Mouse (Mus musculus) urinary bladder, postnatal 25 days (tissue): ENCODE measurements around the gene Wfdc2.

Source experiments
- DNase-seq: peaks from one replicate; pipeline ENCODE4 v3.0.0; 2022; ENCODE audit warnings: low spot score

Gene Wfdc2

DNA sequence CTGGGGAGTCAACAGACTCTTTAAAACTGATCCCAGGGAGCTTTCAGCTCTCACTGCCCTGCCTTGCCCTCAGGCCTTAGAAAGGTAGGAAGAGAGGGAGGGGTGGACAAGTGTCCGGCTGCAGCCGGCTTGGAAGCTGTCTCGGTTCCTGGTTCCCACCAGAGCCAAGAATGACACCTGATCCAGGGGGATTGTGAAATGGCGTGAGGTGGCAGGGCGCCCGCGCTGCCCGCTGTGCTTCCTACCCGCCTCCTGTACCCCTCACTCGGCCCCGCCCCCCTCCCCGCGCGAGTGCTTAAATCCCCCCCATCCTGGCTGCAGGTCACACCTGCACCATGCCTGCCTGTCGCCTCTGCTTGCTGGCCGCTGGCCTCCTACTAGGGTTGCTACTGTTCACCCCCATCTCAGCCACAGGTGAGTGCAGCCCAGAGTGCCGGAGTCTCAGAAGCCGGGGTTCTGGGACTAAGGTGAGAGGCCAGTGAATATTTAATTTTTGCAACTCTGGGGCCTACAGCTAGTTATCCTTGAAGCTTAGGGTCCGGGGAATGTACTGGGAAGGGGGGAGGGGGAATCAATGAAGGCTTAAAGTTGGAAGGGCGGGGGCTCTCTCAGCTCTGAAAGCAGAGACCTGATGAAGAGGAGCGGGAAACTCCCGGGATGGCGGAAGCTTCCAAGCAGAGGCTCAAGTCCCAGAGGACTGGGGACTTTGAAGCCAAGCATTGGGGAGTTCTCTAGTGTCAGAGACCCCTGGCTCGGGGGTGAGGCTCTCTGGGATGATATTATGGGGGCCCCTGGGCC lies at the start of gene Wfdc2:
Gene Wfdc2, plus strand, starts transcription at position 23 of the 798 bp plus-strand sequence.
- peak; percentile 49 for DNase-seq

GRCm38 (mm10) chr2:164513389-164513788 lies 48.8 kb upstream of the Wfdc2 start:
- peak; percentile 36 for DNase-seq

DNA sequence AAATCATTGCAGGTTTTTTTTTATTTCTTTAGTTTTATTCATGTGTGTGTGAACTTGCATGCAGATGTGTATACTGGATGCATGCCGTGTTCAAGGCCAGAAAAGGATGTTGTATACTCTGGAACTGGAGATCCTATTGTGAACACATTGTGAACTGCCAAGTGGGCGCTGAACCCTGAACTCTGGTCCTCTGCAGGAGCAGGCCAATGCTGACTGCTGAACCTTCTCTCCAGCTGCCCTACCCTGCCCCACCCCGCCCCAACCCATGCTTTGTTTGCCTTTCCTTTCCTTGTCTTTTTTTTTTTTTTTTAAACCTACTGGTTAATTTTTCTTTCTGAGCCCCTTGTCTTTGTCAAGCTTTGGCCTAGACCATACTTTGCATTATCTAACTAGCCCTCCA lies 47.3 kb upstream of the Wfdc2 start:
- DNase-seq, result no peak

GRCm38 (mm10) chr2:164515897-164516296 lies 46.3 kb upstream of the Wfdc2 start:
- no peak for DNase-seq

GRCm38 (mm10) chr2:164516592-164516991 lies 45.6 kb upstream of the Wfdc2 start:
- DNase-seq, result no peak

DNA sequence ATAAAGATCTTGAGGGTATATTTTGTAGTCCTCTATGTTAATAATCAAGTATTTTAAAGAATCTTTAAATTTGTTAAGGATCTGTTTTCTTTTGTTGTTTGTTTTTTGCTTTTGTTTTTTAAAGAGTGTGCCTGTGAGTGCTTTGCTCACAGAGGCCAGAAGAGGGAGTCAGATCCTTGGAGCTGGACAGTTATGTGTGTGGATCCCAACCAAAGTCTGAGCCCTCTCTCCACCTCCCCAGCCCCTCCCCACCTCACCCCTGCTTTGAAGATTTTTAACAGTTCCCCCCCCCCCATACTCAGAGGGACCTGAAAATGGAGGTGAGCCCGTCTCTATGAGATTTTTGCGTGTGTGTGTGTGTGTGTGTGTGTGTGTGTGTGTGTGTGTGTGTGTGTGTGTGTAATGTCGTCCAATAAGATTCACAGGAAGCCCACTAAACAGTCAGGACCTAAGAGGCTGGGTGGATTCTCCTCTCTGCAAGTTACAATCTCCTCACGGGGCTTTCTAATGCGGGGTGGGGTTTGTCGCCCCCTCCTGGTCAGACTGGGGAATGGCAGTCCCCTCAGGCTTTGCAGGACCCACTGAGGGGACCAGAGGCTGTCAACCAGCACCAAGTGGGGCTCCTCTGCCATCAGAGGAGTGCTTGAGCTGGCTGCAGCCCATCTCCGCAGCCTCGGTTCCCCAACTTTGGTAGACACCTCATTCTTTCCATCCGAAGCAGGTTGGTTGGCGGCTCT lies 44.6 kb upstream of the Wfdc2 start:
- DNase-seq, result peak; percentile 66

GRCm38 (mm10) chr2:164518266-164519170 lies 43.7 kb upstream of the Wfdc2 start:
- DNase-seq, result no peak

DNA sequence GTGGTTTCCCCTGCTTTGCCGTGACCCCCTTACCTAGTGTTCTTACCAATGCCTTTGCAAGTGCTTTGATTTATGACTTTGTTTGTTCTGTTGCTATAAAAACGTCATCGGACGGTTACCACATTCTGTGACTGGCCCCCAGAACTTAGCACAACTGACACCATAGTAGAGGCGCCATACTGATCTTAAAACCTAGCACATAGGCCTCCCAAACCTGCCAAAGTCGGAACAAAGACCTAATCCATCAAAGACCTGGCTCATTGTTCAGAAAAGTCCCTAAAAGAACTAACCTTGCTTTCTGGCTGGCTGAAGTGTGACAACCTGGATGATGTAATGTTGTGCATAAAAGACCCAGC lies 43.1 kb upstream of the Wfdc2 start:
- DNase-seq, result no peak

GRCm38 (mm10) chr2:164520782-164521181 lies 41.4 kb upstream of the Wfdc2 start:
- DNase-seq, result no peak

DNA sequence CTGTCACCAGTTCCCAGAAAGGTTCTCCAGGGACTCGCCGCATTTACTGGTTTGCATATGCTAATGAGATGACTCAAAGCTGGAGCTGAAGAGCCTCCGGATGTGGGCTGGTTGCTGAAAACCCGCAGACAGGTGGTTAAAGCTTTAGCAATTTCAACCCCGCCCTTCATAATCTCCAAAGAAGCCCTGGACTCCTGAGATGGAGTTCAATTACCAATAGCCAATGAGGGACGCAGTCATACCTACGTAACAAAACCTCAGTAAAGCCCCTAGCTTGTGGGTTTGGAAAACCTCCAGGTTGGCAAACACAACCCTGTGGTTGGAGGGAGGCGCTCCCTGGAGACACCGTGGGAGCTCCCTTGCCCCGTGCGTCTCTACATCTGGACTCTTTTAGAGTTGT lies 40.4 kb upstream of the Wfdc2 start:
- DNase-seq, result no peak

DNA sequence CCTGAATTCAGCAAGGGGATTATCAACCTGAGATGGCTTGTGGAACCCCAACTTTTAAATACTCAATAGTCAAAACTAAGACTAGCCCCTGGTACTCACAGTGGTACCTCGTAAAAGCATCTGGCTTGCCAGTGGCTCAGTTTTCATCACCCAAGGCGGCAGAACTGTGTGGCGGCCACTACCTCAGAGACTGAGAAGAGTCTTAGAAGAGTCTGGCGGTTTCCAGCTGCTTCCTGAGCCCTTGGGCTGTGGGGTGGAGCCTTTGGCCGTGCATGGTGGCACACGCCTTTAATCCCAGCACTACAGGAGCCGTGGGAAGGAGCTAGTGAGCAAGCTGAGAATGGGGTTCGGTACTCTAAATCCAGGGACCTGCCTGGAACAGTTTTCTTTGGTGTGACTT lies 39.9 kb upstream of the Wfdc2 start:
- DNase-seq, result no peak

DNA sequence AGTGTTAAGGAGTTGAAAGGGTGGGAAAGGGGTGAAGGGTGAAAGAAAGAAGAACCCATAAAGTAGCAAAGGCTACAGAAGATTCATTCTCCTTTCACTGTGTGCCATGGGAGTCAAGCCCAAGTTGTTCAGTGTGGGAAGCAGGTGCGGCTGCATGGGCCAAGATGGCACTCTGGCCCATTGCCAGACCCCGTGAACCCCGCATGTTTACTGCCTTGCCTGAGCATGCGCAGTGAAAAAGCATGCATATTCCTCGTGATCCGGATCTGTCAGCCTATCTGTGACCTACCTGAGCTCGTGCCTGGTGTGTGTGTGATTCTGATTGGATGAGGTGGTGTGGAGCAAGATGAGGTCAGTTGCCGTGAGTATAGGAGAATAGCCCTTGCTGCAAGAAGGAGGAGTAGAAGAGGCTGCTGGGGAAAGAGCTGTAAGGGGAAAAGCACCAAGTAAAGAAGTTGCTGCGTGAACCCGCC lies 38.9 kb upstream of the Wfdc2 start:
- no peak for DNase-seq

- DNase-seq, result no peak
Measured at GRCm38 (mm10) chr2:164528557-164528956, 33.7 kb upstream of the Wfdc2 start.

- peak; percentile 75 for DNase-seq
Measured at GRCm38 (mm10) chr2:164531169-164531568, 31.0 kb upstream of the Wfdc2 start.

GRCm38 (mm10) chr2:164534315-164534714 lies 27.9 kb upstream of the Wfdc2 start:
- no peak for DNase-seq

DNA sequence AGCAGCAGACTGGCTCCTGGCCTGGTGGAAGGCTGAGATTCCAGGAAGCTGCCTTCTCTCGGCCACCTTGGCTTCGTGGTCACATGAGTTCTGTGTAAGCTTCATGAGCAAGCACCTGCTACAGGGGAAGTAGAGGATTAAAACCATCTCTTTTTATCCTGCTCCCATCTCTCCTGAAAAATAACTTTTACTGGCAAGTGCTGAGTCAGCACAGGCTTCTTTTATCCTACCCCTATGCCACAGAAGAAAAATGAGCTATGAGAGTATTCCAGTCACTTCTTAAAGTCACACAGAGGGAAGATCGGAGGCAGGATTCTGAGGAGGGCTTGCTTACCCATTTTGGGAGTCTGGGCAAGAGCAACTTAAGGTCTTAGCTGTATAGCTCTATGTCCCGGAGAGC lies 25.2 kb upstream of the Wfdc2 start:
- no peak for DNase-seq

DNA sequence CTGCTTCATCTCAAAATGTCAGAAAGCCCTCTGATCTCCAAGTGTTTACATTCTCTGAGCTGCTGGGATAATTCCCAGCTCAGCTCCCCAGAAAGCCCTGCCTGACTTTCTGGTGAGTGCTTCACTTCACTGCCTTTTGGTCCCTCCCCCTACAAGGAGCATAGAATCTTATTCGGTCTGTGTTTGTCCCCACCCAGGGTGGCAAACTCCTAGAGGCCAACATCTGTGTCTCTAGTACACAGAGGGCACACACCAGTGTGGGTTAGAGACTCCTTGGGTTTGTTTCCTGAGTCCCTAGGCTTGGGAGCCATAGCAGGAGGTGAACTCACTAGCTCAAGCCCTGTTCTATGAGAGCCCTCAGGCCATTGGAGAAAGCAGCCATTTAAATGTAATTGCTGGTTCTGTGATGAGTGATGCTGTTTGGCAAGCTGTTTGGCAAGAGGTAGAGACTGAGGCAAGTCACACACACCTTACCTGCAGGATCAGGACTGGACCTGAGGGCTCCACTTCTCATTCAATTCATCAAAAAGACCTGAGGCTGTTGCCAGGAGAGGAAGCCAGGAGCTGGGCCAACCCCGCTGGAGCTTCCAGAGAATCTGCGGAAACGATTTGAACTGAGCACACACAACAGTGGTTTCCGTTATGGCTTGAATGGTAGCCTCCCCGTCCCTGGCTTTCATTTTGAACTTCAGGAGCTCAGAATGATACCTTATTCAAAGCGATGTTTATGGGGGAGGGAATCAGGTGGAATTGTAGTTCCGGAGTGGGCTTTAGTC lies 21.4 kb upstream of the Wfdc2 start:
- no peak for DNase-seq

DNA sequence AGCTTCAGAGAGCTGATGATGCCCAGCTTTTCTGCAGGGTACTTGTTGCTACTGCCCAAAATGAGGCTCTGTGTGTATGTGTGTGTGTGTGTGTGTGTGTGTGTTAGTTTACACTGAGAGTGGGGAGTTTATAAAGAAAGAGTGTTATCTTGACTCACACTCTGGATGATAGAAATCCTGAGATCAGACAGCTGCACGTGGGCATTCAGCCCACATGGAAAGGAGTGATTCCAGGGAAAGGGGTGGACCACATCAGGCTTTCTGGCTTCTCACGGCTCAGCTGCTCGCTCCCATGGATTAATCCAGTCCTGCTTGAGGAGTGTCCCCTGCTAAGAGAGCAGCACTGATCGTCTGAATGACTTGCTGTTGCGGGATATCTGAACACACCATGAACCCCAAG lies 20.1 kb upstream of the Wfdc2 start:
- no peak for DNase-seq

GRCm38 (mm10) chr2:164542598-164542997 lies 19.6 kb upstream of the Wfdc2 start:
- DNase-seq, result no peak

DNA sequence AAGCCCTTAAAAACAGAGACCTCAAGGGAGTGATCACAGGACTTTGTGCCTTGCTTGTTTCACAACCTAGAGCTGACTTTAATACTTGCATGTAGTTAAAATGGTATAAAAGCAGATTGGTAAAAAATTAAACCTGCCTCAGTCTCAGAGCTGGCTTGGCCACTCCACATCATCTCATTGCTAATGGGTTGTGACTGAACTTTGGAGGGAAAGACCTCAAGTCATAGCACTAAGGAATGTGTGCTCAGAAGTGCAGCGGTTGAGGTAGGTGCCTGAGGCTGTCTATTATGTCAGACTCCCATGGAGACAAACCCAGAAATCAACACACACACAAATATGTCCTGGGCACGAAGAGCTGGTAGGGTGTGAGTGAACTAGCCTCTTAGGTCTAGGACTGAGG lies 18.5 kb upstream of the Wfdc2 start:
- no peak for DNase-seq

GRCm38 (mm10) chr2:164544454-164545097 lies 17.6 kb upstream of the Wfdc2 start:
- DNase-seq, result no peak
